Mouse (Mus musculus) brain, embryonic 14.5 days (tissue): ENCODE measurements around the gene Fignl2. TPM values are rescaled to one million over a fixed set of nuclear protein-coding genes. Genes with fewer than 3 reads are reported as not detected.
"Not testable (repeated sequence)": the region's sequence is repeated elsewhere in the genome, so short reads cannot be mapped to it uniquely, and the experiment has no call there.

Experiments
- DNase-seq: peaks from one replicate; pipeline ENCODE4 v3.0.0-alpha.2; 2011; ENCODE audit warnings: low read depth
- CTCF ChIP-seq: fragments of 200-500 bp; IDR thresholded peaks from 2 replicates; pipeline ENCODE4 v1.5.1; 2012; ENCODE audit warnings: inconsistent platforms, mild to moderate bottlenecking, moderate library complexity, borderline replicate concordance; ENCODE audit not compliant: insufficient read depth, insufficient read length; ENCODE audit errors: extremely low read depth
- POLR2A ChIP-seq: fragments of 200-500 bp; IDR thresholded peaks from 2 replicates; pipeline ENCODE4 v1.6.1; 2012; ENCODE audit warnings: mild to moderate bottlenecking, inconsistent platforms, borderline replicate concordance; ENCODE audit not compliant: poor library complexity, insufficient read depth, insufficient read length, severe bottlenecking; ENCODE audit errors: extremely low read depth
- polyA plus RNA-seq: library from polyadenylated mRNA; depleted of rRNA; stranded (reverse); fragments of >200 nt; gene quantifications from 2 replicates; pipeline ENCODE4 v1.2.3, GENCODE M21; 2012; rRNA removed

The Fignl2 gene
- polyA plus RNA-seq, result 1.5 and 2.1 TPM in 2 replicates

DNA sequence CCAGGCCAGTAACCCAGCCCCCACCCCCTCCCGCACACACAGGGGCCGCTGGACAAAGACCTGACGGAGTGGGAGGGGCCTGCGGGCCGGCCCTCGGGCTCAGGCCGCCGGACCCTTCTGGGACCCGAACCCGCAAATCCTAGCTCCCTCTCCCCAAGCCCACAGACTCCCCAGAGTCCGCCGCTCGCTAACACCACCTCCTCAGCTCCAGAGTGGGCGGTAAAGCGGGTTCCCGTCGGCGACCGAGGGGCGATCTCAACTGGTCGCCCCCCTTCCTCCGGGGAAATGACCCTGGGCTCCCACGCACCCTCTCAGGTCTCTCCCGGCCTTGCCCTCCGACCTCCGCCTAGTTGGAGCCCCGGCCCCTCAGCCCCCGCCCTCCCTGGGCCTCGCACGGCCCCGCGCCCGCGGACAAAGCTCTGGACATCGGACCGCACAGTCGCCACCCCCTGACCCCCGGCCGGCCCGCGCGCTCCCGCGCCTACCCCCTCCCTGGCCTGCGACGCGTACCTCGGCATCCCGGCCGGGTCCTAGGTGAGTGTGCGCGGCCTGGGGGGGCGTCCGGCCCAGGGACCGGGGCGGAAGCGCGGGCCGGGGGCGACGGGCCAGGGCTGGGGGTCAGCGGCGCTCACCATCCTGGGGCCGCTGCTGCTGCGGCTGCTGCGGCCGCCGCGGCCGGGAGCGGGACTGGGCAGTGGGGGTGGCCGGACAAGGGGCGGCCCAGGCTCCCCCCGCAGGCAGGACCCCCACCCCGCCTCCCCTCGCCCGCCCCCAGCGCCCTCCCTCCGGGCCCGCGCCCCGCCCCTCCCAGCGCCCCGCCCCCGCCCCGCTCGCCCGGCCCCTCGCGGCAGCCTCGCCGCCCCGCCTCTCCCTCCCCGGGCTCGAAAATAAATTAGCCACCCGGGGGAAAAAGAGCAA is at the start of gene Fignl2:
Gene Fignl2, minus strand, starts transcription at position 755 of the 918 bp plus-strand sequence.
- no peak for DNase-seq
- TF ChIP-seq POLR2A, result 0 out of 2 replicates have a peak, but pooled peaks have one; percentile 17
- no peak for TF ChIP-seq CTCF

DNA sequence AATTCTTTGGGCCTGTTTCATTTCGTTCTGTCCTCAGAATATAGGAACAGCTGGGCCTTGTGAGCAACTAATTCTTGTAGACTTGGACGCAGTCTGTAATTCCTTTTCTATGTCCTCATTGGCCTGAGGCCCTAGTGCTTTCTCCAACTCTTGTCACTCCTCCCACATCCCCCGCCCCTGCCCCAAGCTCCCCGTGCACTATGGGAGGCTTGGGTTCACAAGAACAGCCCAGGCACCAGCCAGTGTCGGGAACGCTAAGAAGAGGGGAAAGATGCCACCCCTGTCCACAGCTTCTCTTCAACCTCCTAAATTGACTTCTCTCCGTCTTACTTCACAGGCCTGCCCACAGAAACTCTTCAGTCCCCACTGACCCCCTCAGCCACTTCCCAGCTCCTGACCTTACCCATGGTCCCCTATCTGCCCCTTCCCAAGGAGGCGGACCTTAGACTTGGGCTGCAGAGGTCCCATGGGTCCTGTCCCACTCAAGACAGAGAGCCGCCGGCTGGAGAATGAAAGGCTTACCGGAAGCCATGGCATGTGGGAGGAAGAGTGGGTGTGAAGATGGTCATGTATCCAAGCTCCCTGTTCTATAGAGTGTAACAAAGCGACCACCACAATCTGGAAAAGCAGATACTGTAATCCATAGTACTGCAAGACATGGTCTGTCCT is 48.6 kb upstream of the Fignl2 start:
- DNase-seq, result no peak
- no peak for TF ChIP-seq POLR2A
- no peak for TF ChIP-seq CTCF

DNA sequence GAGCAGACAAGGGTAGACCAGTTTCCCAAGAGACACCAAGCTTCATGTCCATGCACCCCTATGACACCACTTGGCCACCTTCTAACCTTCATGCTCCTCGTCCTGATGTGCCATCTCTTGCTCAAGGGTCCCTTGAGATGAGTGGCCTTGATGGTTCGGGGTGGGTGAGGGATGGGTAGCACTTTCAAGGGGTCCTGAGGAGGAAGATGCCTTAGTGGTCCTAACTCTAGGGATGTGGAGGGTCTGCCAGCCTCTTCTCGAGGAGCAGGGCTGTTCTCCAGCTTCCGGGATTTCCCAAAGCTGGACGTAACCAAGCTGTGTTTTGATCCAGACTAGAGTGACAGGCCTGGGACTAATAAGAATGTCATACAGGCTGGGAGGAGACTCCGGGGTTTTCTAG is 47.2 kb upstream of the Fignl2 start:
- no peak for DNase-seq
- TF ChIP-seq CTCF (no peak), POLR2A (no peak)

DNA sequence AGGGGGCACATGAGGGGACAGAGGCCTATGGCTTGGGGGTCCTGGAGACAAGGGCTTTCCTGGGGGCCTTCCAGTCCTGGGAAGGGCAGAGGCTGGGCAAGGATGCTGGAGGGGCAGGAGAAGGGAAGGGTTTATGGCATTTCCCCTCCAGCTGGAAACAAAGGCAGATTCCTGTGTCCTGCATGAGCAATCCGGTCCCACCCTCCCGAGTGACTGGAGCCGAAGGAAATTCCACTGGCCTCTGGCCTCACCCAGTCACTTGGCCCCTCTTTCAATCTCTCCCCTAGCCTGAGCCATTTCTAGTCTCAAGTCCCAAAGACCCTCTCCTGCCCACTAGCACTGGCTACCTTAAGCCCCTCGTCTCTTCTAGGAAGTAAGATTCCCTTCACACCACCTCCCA is 44.8 kb upstream of the Fignl2 start:
- DNase-seq, result no peak
- TF ChIP-seq POLR2A (no peak), CTCF (no peak)

DNA sequence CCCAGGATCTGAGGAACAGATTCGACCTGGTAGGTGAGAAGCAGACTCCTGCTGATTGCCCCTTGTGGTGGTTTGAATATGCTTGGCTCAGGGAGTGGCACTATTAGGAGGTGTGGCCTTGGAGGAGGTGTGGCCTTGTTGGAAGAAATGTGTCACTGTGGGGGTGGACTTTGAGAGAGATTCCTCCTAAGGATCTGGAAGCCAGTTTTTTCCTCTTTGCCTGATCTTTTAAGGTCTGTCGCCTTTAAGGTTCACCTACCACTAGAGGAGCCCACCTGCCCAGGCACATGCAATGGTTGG is 43.9 kb upstream of the Fignl2 start:
- no peak for TF ChIP-seq POLR2A
- TF ChIP-seq CTCF, result no peak
- no peak for DNase-seq

DNA sequence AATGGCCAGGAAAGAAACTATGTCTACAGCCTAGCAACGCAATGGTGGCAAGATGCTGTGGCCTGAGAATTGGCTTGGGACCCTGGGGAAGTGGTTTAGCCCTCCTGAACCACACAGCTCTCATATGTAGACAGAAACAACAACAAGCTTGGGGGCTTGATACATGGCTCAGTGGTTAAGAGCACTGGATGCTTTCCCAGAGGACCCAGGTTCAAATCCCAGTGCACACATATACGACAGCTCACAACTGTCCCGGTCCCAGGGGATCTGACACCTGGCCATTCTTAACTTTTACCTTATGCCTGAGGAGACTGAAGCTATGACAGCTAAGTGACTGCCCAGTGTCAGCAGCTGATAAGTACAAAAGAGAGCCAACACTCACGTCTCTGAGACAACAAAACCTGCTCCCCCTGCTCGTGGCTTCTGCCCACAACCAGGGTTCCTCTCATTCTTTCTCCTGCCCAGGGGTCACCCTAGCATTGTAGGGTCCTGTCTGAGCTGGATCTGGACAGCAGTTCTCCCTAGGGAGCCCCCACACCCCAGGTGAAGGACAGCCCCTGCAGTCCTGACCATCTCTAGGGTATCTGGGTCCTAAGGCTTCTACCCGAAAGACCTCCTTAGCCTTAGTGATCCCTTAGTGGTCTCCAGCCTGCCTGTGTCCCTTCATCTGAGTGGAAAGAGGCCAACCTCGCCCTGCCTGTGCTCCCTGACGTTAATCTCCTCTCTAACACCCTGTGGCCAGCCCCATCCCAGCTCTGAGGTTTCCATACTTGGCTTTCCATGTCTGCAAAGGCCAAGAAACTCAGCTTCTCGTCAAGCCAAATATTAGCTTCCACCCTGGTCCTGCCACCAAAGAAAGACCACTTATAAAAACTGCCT is 43.3 kb upstream of the Fignl2 start:
- TF ChIP-seq POLR2A (no peak), CTCF (no peak)

DNA sequence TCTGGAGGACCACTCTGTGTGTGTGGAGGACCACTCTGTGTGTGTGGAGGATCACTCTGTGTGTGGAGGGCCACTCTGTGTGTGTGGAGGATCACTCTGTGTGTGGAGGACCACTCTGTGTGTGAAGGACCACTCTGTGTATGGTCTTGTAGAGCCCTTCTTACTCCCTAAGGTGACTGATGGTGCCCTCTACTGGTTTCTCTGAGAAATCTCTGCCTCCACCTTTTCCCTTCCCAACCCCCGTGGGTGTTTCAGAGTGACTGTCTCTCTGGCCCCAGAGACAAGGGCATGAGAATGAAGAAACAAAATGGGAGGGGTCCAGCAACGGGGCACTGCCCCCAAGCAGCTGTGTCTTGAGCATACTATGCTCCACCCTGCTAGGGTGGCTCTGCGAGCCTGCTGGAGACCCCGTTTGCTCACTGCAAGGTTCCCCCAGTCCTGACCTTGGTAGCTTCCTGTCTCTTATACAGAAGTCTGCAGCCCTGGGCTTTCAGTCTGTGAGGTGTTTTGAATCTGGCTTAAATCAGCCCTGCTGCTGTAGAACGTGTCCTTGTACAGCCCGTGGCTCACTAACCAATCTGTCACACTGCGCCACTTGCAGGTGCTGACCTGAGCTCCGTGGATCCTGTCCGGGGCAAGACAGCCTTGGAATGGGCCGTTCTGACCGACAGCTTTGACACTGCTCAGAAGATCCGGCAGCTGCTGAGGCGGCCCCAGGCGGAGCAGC is 40.2 kb upstream of the Fignl2 start:
- no peak for TF ChIP-seq POLR2A
- peak; percentile 47; the same call in 1 of the 2 replicates for TF ChIP-seq CTCF
- DNase-seq, result peak; percentile 31

More for the DNA sequence above, 43.3 kb upstream of the Fignl2 start:
- no peak for DNase-seq

DNA sequence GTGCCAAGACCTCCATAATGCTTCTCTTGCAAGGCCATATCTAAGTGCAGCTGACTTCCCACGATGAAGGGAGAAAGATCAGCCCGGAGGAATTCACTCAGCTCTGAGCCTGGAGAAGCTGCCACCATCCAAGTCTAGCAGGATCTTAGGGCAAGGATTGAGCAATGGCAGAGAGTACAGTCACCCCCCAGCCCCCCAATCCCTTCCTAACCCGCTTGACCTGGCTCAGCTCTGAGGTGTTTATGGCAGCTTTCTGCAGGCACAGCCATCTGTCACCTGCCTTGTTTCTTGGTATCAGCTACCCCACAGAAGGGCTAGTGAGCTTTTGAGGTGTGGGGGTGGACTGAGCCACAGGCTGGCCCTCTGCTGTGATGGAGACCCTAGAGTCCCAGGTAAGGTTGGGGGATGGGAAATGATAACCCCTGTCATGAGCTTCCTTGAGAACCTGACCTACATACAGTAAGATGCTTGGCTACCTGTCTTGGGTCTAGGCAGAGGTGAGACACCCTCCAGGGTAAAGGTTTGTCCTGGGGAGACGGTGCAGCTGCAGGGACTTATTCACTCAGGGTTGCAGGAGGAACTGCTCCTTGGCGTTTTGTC is 37.2 kb upstream of the Fignl2 start, which contains the start of gene Ankrd33:
Gene Ankrd33, plus strand, starts transcription at position 245 of the 600 bp plus-strand sequence.
- DNase-seq, result no peak
- TF ChIP-seq POLR2A, result no peak
- no peak for TF ChIP-seq CTCF

DNA sequence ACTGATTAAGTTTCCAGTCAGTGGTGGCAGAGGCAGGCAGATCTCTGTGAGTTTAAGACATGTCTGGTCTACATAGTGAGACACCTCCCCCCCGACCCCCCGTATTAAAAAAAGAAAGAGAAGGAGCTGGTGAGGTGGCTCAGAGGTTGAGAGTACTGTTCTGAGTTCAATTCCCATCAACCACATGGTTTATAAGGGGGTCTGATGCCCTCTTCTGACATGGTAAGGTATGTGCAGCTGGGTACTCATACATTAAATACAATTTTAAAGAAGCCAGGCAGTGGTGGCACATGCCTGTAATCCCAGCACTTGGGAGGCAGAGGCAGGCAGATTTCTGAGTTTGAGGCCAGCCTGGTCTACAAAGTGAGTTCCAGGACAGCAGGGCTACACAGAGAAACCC is 35.4 kb upstream of the Fignl2 start:
- not testable (repeated sequence) for DNase-seq

DNA sequence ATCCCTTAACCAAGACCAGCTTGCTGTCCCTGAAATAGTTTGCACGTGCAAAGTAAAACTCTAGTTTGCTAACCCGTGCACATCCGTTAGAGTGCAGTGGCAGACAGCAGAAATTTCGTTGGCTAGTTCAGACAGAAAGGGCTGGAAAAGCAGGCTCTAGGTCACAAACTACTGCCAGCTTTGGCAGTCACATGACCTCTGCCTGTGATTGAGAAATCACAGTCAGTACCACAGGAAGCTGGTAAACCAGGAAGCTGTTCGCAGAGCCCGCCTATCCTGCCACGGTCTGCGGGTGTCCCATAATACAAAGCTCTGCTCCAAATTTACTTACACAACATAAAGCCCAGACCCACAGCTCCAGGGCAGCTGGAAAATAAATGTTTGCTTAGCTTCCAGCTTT is 34.8 kb upstream of the Fignl2 start:
- DNase-seq, result no peak
- TF ChIP-seq POLR2A (no peak), CTCF (no peak)

DNA sequence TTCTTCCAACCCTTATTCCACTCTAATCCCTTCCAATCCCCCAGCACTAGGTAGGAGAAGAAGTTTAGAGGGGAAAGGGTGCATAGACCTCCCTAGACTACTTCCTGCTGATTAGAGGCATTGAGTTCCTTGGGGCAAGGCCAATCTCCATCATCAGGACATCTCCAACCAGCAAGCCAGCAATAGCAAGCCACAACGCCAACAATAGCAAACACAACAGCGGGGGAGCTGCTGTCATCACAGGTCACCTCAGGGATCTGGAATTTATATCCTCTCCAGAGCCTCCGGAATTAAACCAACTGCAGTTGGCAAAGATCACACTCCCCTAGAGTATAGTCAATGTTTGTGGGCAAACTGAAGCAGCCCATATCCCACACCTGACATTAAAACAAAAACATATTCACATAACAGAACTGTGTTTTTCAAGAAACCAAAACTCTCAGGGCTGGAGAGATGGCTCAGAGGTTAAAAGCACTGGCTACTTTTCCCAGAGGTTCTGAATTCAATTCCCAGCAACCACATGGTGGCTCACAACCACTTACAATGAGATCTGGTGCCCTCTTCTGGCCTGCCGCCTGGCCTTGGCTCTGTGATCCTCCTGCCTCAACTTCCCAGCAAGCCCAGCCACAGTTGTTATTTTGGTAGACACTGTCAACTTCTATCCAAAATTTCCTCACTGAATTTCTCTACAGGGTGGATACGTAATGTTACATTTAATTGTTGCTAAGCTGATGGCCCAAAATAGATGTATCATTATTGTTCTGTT is 29.7 kb upstream of the Fignl2 start:
- no peak for DNase-seq

More for the DNA sequence above, 29.7 kb upstream of the Fignl2 start:
- TF ChIP-seq CTCF (no peak), POLR2A (no peak)
